Mouse (Mus musculus): ENCODE results near the gene Epb41l3.

- no peak for TF ChIP-seq POLR2A (IDR thresholded peaks at IDR 0.05; ENCODE audit: insufficient read depth, low read depth, low read length)
- no peak for TF ChIP-seq CTCF (IDR thresholded peaks at IDR 0.05; ENCODE audit: insufficient read depth, low read depth, low read length)
These were observed 212.6 kb downstream of the Epb41l3 start for GRCm38 (mm10) chr17:69288130-69288529.
